Comparison of ENCODE assay signal across 15 mouse cellular contexts in the genomic region with DNA sequence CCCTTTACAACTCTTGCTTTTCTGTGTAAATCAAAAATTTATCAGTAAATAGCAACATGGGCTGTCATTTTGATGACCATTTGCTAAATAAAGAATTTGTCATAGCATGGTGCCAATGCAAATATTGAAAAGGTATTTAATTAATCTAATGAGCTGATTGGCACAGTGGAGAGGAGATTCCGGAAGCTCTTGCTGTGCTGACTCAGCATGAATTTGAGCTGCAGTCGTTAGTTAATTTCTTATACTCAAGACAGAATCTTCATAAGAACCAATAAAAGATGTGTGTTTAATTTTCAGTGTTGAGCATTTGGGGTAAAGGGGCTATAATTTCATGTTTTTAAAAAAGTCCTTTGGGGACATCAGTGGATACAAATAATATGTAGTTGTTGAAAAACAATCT.
"Had no signal": no experiment of that assay in that cellular context is flagged by ENCODE, and none has a peak within 500 bp of the region (broad histone marks: within the 10 kb centered on the region; RNA-seq: fewer than 3 reads in every experiment).

No protein-coding gene starts in this region.

- H3K27ac ChIP-seq: neural tube, embryonic 15.5 days; stomach, embryonic 15.5 days; stomach, postnatal 0 days had no signal

- H3K4me1 ChIP-seq: neural tube, embryonic 15.5 days; stomach, embryonic 15.5 days had no signal

- H3K9me3 ChIP-seq: neural tube, embryonic 15.5 days; stomach, embryonic 15.5 days had no signal

- H3K27me3 ChIP-seq: neural tube, embryonic 15.5 days; stomach, embryonic 15.5 days had no signal

- DNase-seq: retina, postnatal 1 day; right cerebral cortex, adult 18-20 months; right cerebral cortex, postnatal 14 days; right cerebral cortex, postnatal 25 days; right cerebral cortex, postnatal 4 days; spleen, adult 18-20 months; thymus, adult 18-20 months; thymus, adult 2 months; thymus, postnatal 14 days; thymus, postnatal 25 days; thymus, postnatal 36 days; thymus, postnatal 4 days had no signal

- H3K4me3 ChIP-seq: neural tube, embryonic 15.5 days; stomach, embryonic 15.5 days had no signal

- H3K9ac ChIP-seq: neural tube, embryonic 15.5 days; stomach, embryonic 15.5 days had no signal

- H3K4me2 ChIP-seq: neural tube, embryonic 15.5 days; stomach, embryonic 15.5 days had no signal

- H3K36me3 ChIP-seq: neural tube, embryonic 15.5 days; stomach, embryonic 15.5 days had no signal
